In genomic region chr17:55958918-55959728, GRCm38 (mm10) we compare ENCODE assay signal across 8 mouse cellular contexts. TPM values are rescaled to one million over a fixed set of nuclear protein-coding genes. Genes with fewer than 3 reads are reported as not detected.
DNase-seq lines count a peak whose midpoint lies in the region; ATAC-seq lines count a peak whose summit lies in the region.

Yju2 (plus strand) TSS chr17:55959099.

- under 1% methylated on average over 45 of the region's 46 CpGs for WGBS in forebrain, embryonic 14.5 days
- under 1% methylated on average over 46 of the region's 46 CpGs for WGBS in neural tube, embryonic 15.5 days

- H3K27me3 ChIP-seq in forebrain, embryonic 14.5 days (replicated peaks; ENCODE audit: control insufficient read depth, insufficient read depth, low read length) = no peaks in the 10 kb centered on the region
- H3K27me3 ChIP-seq in neural tube, embryonic 15.5 days (replicated peaks) = peaks cover 7% of the 10 kb centered on the region; the same call in 1 of the 2 replicates

- H3K4me1 ChIP-seq in forebrain, embryonic 14.5 days (ENCODE audit: control insufficient read depth, insufficient read depth, low read length) = peaks cover 17% of the 10 kb centered on the region
- H3K4me1 ChIP-seq in neural tube, embryonic 15.5 days = peaks cover 48% of the 10 kb centered on the region

- peak within 1 kb of the TSS; percentile 93 for H3K27ac ChIP-seq in forebrain, embryonic 14.5 days (ENCODE audit: low read depth, low read length)
- peak within 1 kb of the TSS; percentile 98 for H3K27ac ChIP-seq in neural tube, embryonic 15.5 days (replicated peaks)

- DNase-seq in ES-CJ7 (ENCODE audit: low read depth, low spot score) = peak; percentile 97
- peak; percentile 91 for DNase-seq in cerebellum, adult 11 months
- peak; percentile 98 for DNase-seq in forebrain, embryonic 14.5 days (ENCODE audit: low spot score)
- peak; percentile 91 to 94 for DNase-seq in heart, postnatal 14 days
- peak; percentile 95 for DNase-seq in layer of hippocampus, adult 11-12 months (ENCODE audit: low spot score)
- DNase-seq in lung, adult 18-20 months = peak; percentile 93
- DNase-seq in testis, postnatal 14 days (ENCODE audit: low spot score) = peak; percentile 94

- peak; percentile 92 for ATAC-seq in forebrain, embryonic 14.5 days
- ATAC-seq in neural tube, embryonic 15.5 days (ENCODE audit: low FRiP score) = peak; percentile 89

- H3K4me2 ChIP-seq in forebrain, embryonic 14.5 days (ENCODE audit: low read length) = peak within 1 kb of the TSS; percentile 64
- peak within 1 kb of the TSS; percentile 70 for H3K4me2 ChIP-seq in neural tube, embryonic 15.5 days

- H3K9ac ChIP-seq in forebrain, embryonic 14.5 days (ENCODE audit: low read length) = peak within 1 kb of the TSS; percentile 62
- H3K9ac ChIP-seq in neural tube, embryonic 15.5 days (replicated peaks) = peak within 1 kb of the TSS; percentile 53

- no peaks in the 10 kb centered on the region for H3K9me3 ChIP-seq in forebrain, embryonic 14.5 days (replicated peaks; ENCODE audit: control insufficient read depth, low read length)
- H3K9me3 ChIP-seq in neural tube, embryonic 15.5 days (replicated peaks) = no peaks in the 10 kb centered on the region

- peaks cover 21% of the 10 kb centered on the region for H3K36me3 ChIP-seq in forebrain, embryonic 14.5 days (ENCODE audit: control insufficient read depth, insufficient read depth, low read length)
- peaks cover 11% of the 10 kb centered on the region; the same call in 1 of the 2 replicates for H3K36me3 ChIP-seq in neural tube, embryonic 15.5 days

- intact Hi-C loops in heart, postnatal 14 days (cut with DNase I) = loop anchor here (10.0 kb wide), 2 partner anchors 254 to 296 kb away; partner anchors contain the start of gene Fem1a

- H3K4me3 ChIP-seq in forebrain, embryonic 14.5 days (ENCODE audit: low read depth, low read length) = peak within 1 kb of the TSS; percentile 51
- peak within 1 kb of the TSS; percentile 58 for H3K4me3 ChIP-seq in neural tube, embryonic 15.5 days (replicated peaks)

RNA-seq across cellular contexts. Expression of gene Yju2, which starts in this region (rescaled TPM):
- 25.4 and 26.1 TPM in 2 replicates for polyA plus RNA-seq in forebrain, embryonic 14.5 days (2014; fragmentation: Nextera tagmentation; extraction: Ambion mirVana)
- total RNA-seq in heart, postnatal 14 days (2021) = 10 to 100 TPM; 10.8 to 12.6 TPM
- 19.5 and 23.5 TPM in 2 replicates for polyA plus RNA-seq in neural tube, embryonic 15.5 days (2015; fragmentation: Nextera tagmentation; extraction: Ambion mirVana)

Comparison
In these comparisons a context has a peak if more than half of its experiments do, and no peak if none do; other contexts are left out.
1. Peak in every context shown above with its lines: DNase-seq, ATAC-seq, H3K4me3 ChIP-seq and H3K27ac ChIP-seq.